Mouse (Mus musculus) ES-Bruce4 (cell line): ENCODE results near the gene Dcdc2a.

ENCODE experiments used
- EP300 ChIP-seq: IDR thresholded peaks from 2 replicates; pipeline ENCODE4 v1.6.1; 2011; ENCODE audit warnings: low read depth, low read length; ENCODE audit not compliant: insufficient read depth
- POLR2A ChIP-seq: IDR thresholded peaks from one replicate; pipeline ENCODE4 v1.8.1; 2011; ENCODE audit warnings: low read length; ENCODE audit not compliant: insufficient read depth

GRCm38 (mm10) chr13:25105671-25106070, 49.9 kb downstream of the Dcdc2a start:
- no peak for TF ChIP-seq EP300
- TF ChIP-seq POLR2A = no peak
